Mouse (Mus musculus) large intestine, adult 2 months (tissue): ENCODE measurements around the gene Rnf38. TPM values are rescaled to one million over a fixed set of nuclear protein-coding genes. Genes with fewer than 3 reads are reported as not detected.

Experiments
- DNase-seq: peaks from one replicate; pipeline ENCODE4 v3.0.0-alpha.2; 2012; ENCODE audit warnings: low read depth, low spot score
- WGBS: fragments of 180-500 bp; shearing (Covaris S2); methylation state at CpG from one replicate; pipeline ENCODE4 v1.1.7; 2018; 5-methylcytosine and 5-hydroxymethylcytosine counted together
- polyA plus RNA-seq: library from polyadenylated mRNA; depleted of rRNA; stranded (reverse); fragments of >200 nt; gene quantifications from 2 replicates; pipeline ENCODE4 v1.2.3, GENCODE M21; 2012; rRNA removed

The Rnf38 gene
- polyA plus RNA-seq, 1 experiment, result 31.4 TPM

DNA sequence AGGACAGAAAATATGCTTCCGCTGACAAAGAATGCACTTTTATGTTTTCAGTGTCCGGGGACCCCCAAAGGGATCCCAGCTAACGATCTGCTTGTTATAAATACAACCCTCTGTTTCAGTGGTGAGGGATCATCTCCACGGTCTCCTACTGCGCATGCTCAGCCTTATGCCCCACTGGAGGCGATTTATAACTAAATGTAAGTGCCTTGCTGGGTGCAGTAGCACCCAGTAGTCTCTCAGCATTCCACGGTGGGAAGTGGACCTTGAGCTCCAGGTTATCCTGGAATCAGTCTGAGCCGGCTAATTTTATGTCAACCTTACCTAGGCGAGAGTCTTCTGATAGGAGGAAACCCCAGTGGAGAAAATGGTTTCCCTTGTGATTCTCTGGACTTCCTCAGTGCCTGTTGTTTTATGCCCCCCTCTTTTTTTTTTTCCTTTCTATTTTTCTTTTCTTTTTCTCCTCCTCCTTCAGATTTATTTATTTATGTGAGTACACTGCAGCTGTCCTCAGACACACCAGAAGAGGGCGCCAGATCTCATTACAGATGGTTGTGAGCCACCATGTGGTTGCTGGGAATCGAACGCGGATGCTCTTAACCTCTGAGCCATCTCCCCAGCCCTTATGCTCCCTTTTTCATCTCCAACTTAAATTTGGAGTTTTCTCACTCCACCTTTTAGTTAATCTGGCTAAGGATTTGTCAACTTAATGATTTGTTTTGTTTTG, 148.8 kb downstream of the Rnf38 start:
- DNase-seq, result no peak
- 46% methylated on average over 13 of the region's 13 CpGs for WGBS

DNA sequence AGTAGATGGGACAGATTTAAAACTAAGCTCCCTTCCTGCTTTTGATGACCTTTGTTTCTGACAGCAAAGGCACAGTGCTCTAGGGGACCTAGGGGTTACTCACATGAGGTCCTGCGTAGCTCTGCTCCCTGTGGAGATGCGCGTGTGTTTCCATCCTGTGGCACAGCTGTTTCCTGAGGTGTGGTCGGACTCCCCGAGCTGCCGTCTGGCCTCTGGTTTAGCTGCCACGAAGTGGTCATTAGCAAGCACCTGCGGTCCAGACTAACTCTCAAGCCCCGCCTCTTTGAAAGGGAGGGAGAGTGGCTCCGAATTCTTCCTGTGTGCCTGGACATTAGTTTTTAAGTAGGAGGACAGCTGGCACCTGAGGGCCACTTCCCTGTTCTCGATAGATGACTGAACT, 149.6 kb downstream of the Rnf38 start, which contains the start of gene Gne:
Gene Gne, minus strand, starts transcription at position 233 of the 400 bp plus-strand sequence.
- peak; percentile 78 for DNase-seq
- 3% methylated on average over 11 of the region's 11 CpGs for WGBS

- 32% methylated on average over 7 of the region's 7 CpGs for WGBS
- DNase-seq, result peak; percentile 70
Measured at GRCm38 (mm10) chr4:44078358-44078933, 155.1 kb downstream of the Rnf38 start.

Other genes starting within 250 kb of the Rnf38 start
- gene Clta, start 229.3 kb downstream of the Rnf38 start, polyA plus RNA-seq, result 166 and 172 TPM in 2 replicates
- gene Gne, start 149.6 kb downstream of the Rnf38 start, polyA plus RNA-seq, result 34.3 and 38.8 TPM in 2 replicates
- 8.4 and 9.5 TPM in 2 replicates for gene Melk, start 67.1 kb upstream of the Rnf38 start, polyA plus RNA-seq